23 mouse cellular contexts compared by ENCODE assay signal in the genomic region with DNA sequence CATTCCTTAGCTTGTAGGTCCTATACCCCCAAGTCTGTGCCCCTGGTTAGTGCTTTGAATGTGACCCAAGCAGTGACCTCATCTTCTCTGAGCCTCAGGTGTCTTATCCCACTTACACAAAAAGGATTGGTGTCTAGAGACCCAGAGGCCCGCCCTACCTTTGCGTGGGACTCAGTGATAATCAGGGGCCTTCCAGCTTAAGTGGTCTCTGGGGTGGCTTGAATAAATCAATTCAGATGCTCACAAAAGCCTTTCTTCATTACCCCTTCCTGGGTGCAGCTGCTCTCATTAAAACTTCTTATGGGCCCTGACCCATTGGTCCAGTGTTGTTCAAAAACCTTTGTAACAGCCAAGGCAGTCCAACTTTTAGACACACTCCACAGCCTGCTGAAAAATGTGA.
"Had no signal": no experiment of that assay in that cellular context is flagged by ENCODE, and none has a peak within 500 bp of the region (broad histone marks: within the 10 kb centered on the region; RNA-seq: fewer than 3 reads in every experiment).

No protein-coding gene starts in this region.

- H3K4me1 ChIP-seq: limb, embryonic 10.5 days; liver, embryonic 12.5 days; liver, embryonic 15.5 days; lung, embryonic 15.5 days had no signal

- H3K4me3 ChIP-seq: limb, embryonic 10.5 days; limb, embryonic 13.5 days; liver, embryonic 12.5 days; liver, embryonic 15.5 days; lung, embryonic 15.5 days; megakaryocyte, embryonic 14.5 days; myocyte had no signal

- DNase-seq: kidney, adult 18-20 months; kidney, adult 9 months; kidney, postnatal 14 days; kidney, postnatal 4 days; liver; lung, adult 18-20 months; lung, postnatal 10 days; lung, postnatal 36 days; midbrain, embryonic 14.5 days; right cerebral cortex, adult 18-20 months; right cerebral cortex, postnatal 14 days; right cerebral cortex, postnatal 4 days; thymus, adult 2 months; thymus, postnatal 14 days; thymus, postnatal 4 days had no signal

- H3K4me2 ChIP-seq: limb, embryonic 13.5 days; liver, embryonic 12.5 days; liver, embryonic 15.5 days; lung, embryonic 15.5 days had no signal

- H3K36me3 ChIP-seq: limb, embryonic 10.5 days; limb, embryonic 13.5 days; liver, embryonic 12.5 days; liver, embryonic 15.5 days; lung, embryonic 15.5 days had no signal

- H3K27ac ChIP-seq: limb, embryonic 10.5 days; limb, embryonic 13.5 days; liver, embryonic 12.5 days; liver, embryonic 15.5 days; lung, embryonic 15.5 days; stomach, postnatal 0 days had no signal

- H3K9ac ChIP-seq: limb, embryonic 13.5 days; liver, embryonic 12.5 days; liver, embryonic 15.5 days; lung, embryonic 15.5 days had no signal

- H3K9me3 ChIP-seq: limb, embryonic 10.5 days; limb, embryonic 13.5 days; liver, embryonic 12.5 days; liver, embryonic 15.5 days; lung, embryonic 15.5 days; megakaryocyte, embryonic 14.5 days had no signal

- H3K27me3 ChIP-seq: liver, embryonic 15.5 days; lung, embryonic 15.5 days had no signal

- ATAC-seq: liver, embryonic 12.5 days had no signal
